ENCODE assay signal across 19 mouse cellular contexts in genomic region chr9:48525566-48525965, GRCm38 (mm10). TPM values are rescaled to one million over a fixed set of nuclear protein-coding genes. Genes with fewer than 3 reads are reported as not detected.
A peak's percentile ranks its signal among the peaks of the same experiment; 100 is the strongest.
DNase-seq lines count a peak whose midpoint lies in the region; ATAC-seq and TF ChIP-seq lines count a peak whose summit lies in the region.
"Had no signal": no experiment of that assay in that cellular context is flagged by ENCODE, and none has a peak within 500 bp of the region (broad histone marks: within the 10 kb centered on the region; RNA-seq: fewer than 3 reads in every experiment).

No protein-coding gene starts in this region.

- H3K4me3 ChIP-seq in CH12.LX (replicated peaks in 1 of 3; ENCODE audit: low read depth in 2 of 3, low read length in 2 of 3, poor library complexity in 1 of 3) = no peak overlapping the region
- H3K4me3 ChIP-seq in stomach, postnatal 0 days (ENCODE audit: low read depth, low read length) = no peak overlapping the region
- H3K4me3 ChIP-seq: forebrain, embryonic 13.5 days; heart, adult 2 months; limb, embryonic 10.5 days; liver, embryonic 13.5 days; midbrain, embryonic 13.5 days had no signal

- no peaks in the 10 kb centered on the region for H3K79me2 ChIP-seq in CH12.LX (replicated peaks; ENCODE audit: control insufficient read depth, extremely low read depth, insufficient read depth, poor library complexity, severe bottlenecking)

- no peak overlapping the region for H3K27ac ChIP-seq in CH12.LX (ENCODE audit: insufficient read depth, low read depth)
- H3K27ac ChIP-seq in stomach, postnatal 0 days (replicated peaks) = no peak overlapping the region
- H3K27ac ChIP-seq: forebrain, embryonic 13.5 days; heart, adult 2 months; limb, embryonic 10.5 days; liver, embryonic 13.5 days; midbrain, embryonic 13.5 days had no signal

- H3K27me3 ChIP-seq in CH12.LX (replicated peaks) = no peaks in the 10 kb centered on the region
- no peaks in the 10 kb centered on the region for H3K27me3 ChIP-seq in stomach, postnatal 0 days (ENCODE audit: control insufficient read depth, insufficient read depth, low read length)
- H3K27me3 ChIP-seq: forebrain, embryonic 13.5 days; liver, embryonic 13.5 days; midbrain, embryonic 13.5 days had no signal

- WGBS in stomach, postnatal 0 days = 0% methylated on average over 1 of the region's 1 CpGs

- H3K9ac ChIP-seq in CH12.LX (ENCODE audit: insufficient read depth, low read depth) = no peak overlapping the region
- no peak overlapping the region for H3K9ac ChIP-seq in stomach, postnatal 0 days (ENCODE audit: low read length)
- H3K9ac ChIP-seq: forebrain, embryonic 13.5 days; liver, embryonic 13.5 days; midbrain, embryonic 13.5 days had no signal

- no peak; the same call in none of the 2 replicates for TF ChIP-seq RAD21 in CH12.LX (IDR thresholded peaks at IDR 0.05; ENCODE audit: low read depth, low read length)

- peaks cover 4 to 6% of the 10 kb centered on the region in 2 experiments; a peak in 3 of 4 replicates for H3K4me1 ChIP-seq in CH12.LX (ENCODE audit: control insufficient read depth in 1 of 2, insufficient read depth in 2 of 2)
- no peaks in the 10 kb centered on the region for H3K4me1 ChIP-seq in stomach, postnatal 0 days (replicated peaks; ENCODE audit: control insufficient read depth, insufficient read depth)
- H3K4me1 ChIP-seq: forebrain, embryonic 13.5 days; limb, embryonic 10.5 days; liver, embryonic 13.5 days; midbrain, embryonic 13.5 days had no signal

- in situ Hi-C loops in CH12.LX (cut with MboI; ENCODE audit: low pct_ligation_motif_present, low pct_unique_long_range_greater_than_20kb, low sequenced_read_pairs) = no loop called here

- peak in 1 of 2 experiments; percentile 20; a peak in 1 of 4 replicates for TF ChIP-seq CTCF in CH12.LX (conservative IDR thresholded peaks at IDR 0.05 in 1 of 2, IDR thresholded peaks at IDR 0.05 in 1 of 2; ENCODE audit: low read depth in 2 of 2, low read length in 2 of 2)
- 0 out of 2 replicates have a peak, but pooled peaks have one; percentile 7 for TF ChIP-seq CTCF in stomach, postnatal 0 days (IDR thresholded peaks at IDR 0.05; ENCODE audit: low read depth)

- H3K4me2 ChIP-seq in CH12.LX (ENCODE audit: insufficient read depth, low read depth, poor library complexity, severe bottlenecking) = no peak overlapping the region
- H3K4me2 ChIP-seq in stomach, postnatal 0 days (replicated peaks; ENCODE audit: low read depth) = no peak overlapping the region
- H3K4me2 ChIP-seq: forebrain, embryonic 13.5 days; liver, embryonic 13.5 days; midbrain, embryonic 13.5 days had no signal

- no peak for TF ChIP-seq EP300 in CH12.LX (IDR thresholded peaks at IDR 0.05; ENCODE audit: low read length)
- no peak for TF ChIP-seq EP300 in stomach, postnatal 0 days (optimal IDR thresholded peaks at IDR 0.05)

- peak; percentile 53 for DNase-seq in thymus, postnatal 0 days (ENCODE audit: low spot score)
- no peak for DNase-seq in thymus, postnatal 10 days (ENCODE audit: low spot score in 2 of 2)
- DNase-seq in CH12.LX (ENCODE audit: extremely low read depth) = peak; percentile 14
- DNase-seq in stomach, postnatal 0 days (ENCODE audit: low spot score) = no peak
- no peak for DNase-seq in adrenal gland, postnatal 10 days
- DNase-seq in adipocyte (ENCODE audit: low spot score) = no peak
- DNase-seq: adrenal gland, postnatal 14 days; cerebellum, adult 9-11 months; heart, adult 2 months; kidney, adult 2 months; kidney, postnatal 36 days; liver, embryonic 13.5 days; lung, postnatal 14 days; right cerebral cortex, postnatal 25 days had no signal

- no peak for TF ChIP-seq POLR2A in CH12.LX (IDR thresholded peaks at IDR 0.05; ENCODE audit: low read depth, low read length)

- peak; percentile 88 for ATAC-seq in granulocyte monocyte progenitor cell, adult 5-6 weeks (replicated peaks; ENCODE audit: poor library complexity, severe bottlenecking)
- no peak for ATAC-seq in stomach, postnatal 0 days (ENCODE audit: low FRiP score, low TSS enrichment)
- ATAC-seq: forebrain, embryonic 13.5 days; hindbrain, embryonic 16.5 days; midbrain, embryonic 13.5 days had no signal

- H3K36me3 ChIP-seq in CH12.LX (replicated peaks in 1 of 2; ENCODE audit: control insufficient read depth in 1 of 2, insufficient read depth in 1 of 2, low read length in 1 of 2) = no peaks in the 10 kb centered on the region
- H3K36me3 ChIP-seq in stomach, postnatal 0 days (ENCODE audit: control insufficient read depth, insufficient read depth, low read length) = no peaks in the 10 kb centered on the region
- H3K36me3 ChIP-seq: limb, embryonic 10.5 days; liver, embryonic 13.5 days; midbrain, embryonic 13.5 days had no signal

- H3K9me3 ChIP-seq in CH12.LX (replicated peaks; ENCODE audit: low read length) = no peaks in the 10 kb centered on the region
- H3K9me3 ChIP-seq in stomach, postnatal 0 days (ENCODE audit: control insufficient read depth, low read length) = no peaks in the 10 kb centered on the region
- H3K9me3 ChIP-seq: forebrain, embryonic 13.5 days; limb, embryonic 10.5 days; liver, embryonic 13.5 days; midbrain, embryonic 13.5 days had no signal

- dilution Hi-C loops in CH12.LX (cut with MboI; ENCODE audit: extremely low pct_ligation_motif_present, extremely low pct_unique_long_range_greater_than_20kb, low sequenced_read_pairs) = no loop called here

TF ChIP-seq in CH12.LX, 34 proteins besides CTCF, POLR2A, EP300 and RAD21:
- peak; percentile 11; the same call in 1 of the 2 replicates for TF ChIP-seq SMC3 (IDR thresholded peaks at IDR 0.05; ENCODE audit: low read depth, low read length)
- TF ChIP-seq PAX5 (IDR thresholded peaks at IDR 0.05; ENCODE audit: low read length) = no peak

RNA-seq across cellular contexts. Expression of gene Gm5617, which starts 30.3 kb away (rescaled TPM):
- 68.6 and 69.0 TPM in 2 replicates for polyA plus RNA-seq in thymus, postnatal 0 days (2015; fragmentation: Nextera tagmentation; extraction: Ambion mirVana)
- total RNA-seq in CH12.LX (2012; rRNA removed) = 15.3 and 35.2 TPM in 2 replicates
- total RNA-seq in CH12.LX (2014; rRNA removed) = 16.5 and 20.4 TPM in 2 replicates
- polyA plus RNA-seq in CH12.LX (2012; ENCODE audit: insufficient read length, low read depth) = 17.0 and 20.5 TPM in 2 replicates
- total RNA-seq in granulocyte monocyte progenitor cell, adult 5-6 weeks (2014; fragmentation: Nextera tagmentation) = 4.6 and 25.5 TPM in 2 replicates
- total RNA-seq in granulocyte monocyte progenitor cell, adult 5-6 weeks (2017) = 0.52 and 4.2 TPM in 2 replicates
- 49.6 and 50.4 TPM in 2 replicates for polyA plus RNA-seq in stomach, postnatal 0 days (2015; fragmentation: Nextera tagmentation; extraction: Ambion mirVana)
- total RNA-seq in adrenal gland, postnatal 10 days (2021) = 10 to 100 TPM; 52.7 to 58.4 TPM

RNA-seq across cellular contexts. Expression of gene Rbm7, which starts 30.5 kb away (rescaled TPM):
- polyA plus RNA-seq in thymus, postnatal 0 days (2015; fragmentation: Nextera tagmentation; extraction: Ambion mirVana) = 158 and 160 TPM in 2 replicates
- total RNA-seq in CH12.LX (2012; rRNA removed) (73.4 and 80.6 TPM in 2 replicates), CH12.LX (2014; rRNA removed) (220 and 232 TPM in 2 replicates)
- polyA plus RNA-seq in CH12.LX (2012; ENCODE audit: insufficient read length, low read depth) = 91.9 and 92.2 TPM in 2 replicates
- 76.4 and 85.5 TPM in 2 replicates for total RNA-seq in granulocyte monocyte progenitor cell, adult 5-6 weeks (2014; fragmentation: Nextera tagmentation)
- total RNA-seq in granulocyte monocyte progenitor cell, adult 5-6 weeks (2017) = 105 and 130 TPM in 2 replicates
- polyA plus RNA-seq in stomach, postnatal 0 days (2015; fragmentation: Nextera tagmentation; extraction: Ambion mirVana) = 86.8 and 87.9 TPM in 2 replicates
- total RNA-seq in adrenal gland, postnatal 10 days (2021) = 10 to 100 TPM; 64.6 to 70.9 TPM

RNA-seq across cellular contexts. Expression of gene Rexo2, which starts 45.1 kb away (rescaled TPM):
- 130 and 153 TPM in 2 replicates for polyA plus RNA-seq in thymus, postnatal 0 days (2015; fragmentation: Nextera tagmentation; extraction: Ambion mirVana)
- total RNA-seq in CH12.LX (2012; rRNA removed) = 120 and 161 TPM in 2 replicates
- total RNA-seq in CH12.LX (2014; rRNA removed) = 108 and 112 TPM in 2 replicates
- 253 and 296 TPM in 2 replicates for polyA plus RNA-seq in CH12.LX (2012; ENCODE audit: insufficient read length, low read depth)
- 93.9 and 124 TPM in 2 replicates for total RNA-seq in granulocyte monocyte progenitor cell, adult 5-6 weeks (2014; fragmentation: Nextera tagmentation)
- 131 and 156 TPM in 2 replicates for total RNA-seq in granulocyte monocyte progenitor cell, adult 5-6 weeks (2017)
- polyA plus RNA-seq in stomach, postnatal 0 days (2015; fragmentation: Nextera tagmentation; extraction: Ambion mirVana) = 152 and 172 TPM in 2 replicates
- total RNA-seq in adrenal gland, postnatal 10 days (2021) = 10 to 100 TPM; 73.3 to 85.1 TPM

Comparison
In these comparisons a context has a peak if more than half of its experiments do, and no peak if none do; other contexts are left out.
1. DNase-seq: peak in thymus, postnatal 0 days (single experiment) and CH12.LX (single experiment); none in thymus, postnatal 10 days (0 of 2), stomach, postnatal 0 days (single experiment), adrenal gland, postnatal 10 days (single experiment) and adipocyte (single experiment).